ENCODE assay signal across 7 mouse cellular contexts in genomic region chr7:7130491-7131124, GRCm38 (mm10). TPM values are rescaled to one million over a fixed set of nuclear protein-coding genes. Genes with fewer than 3 reads are reported as not detected.
DNase-seq lines count a peak whose midpoint lies in the region; ATAC-seq and TF ChIP-seq lines count a peak whose summit lies in the region.
"Not testable (repeated sequence)": the region's sequence is repeated elsewhere in the genome, so short reads cannot be mapped to it uniquely, and the experiment has no call there.

No protein-coding gene starts in this region.

- peak overlapping the region; percentile 98 for H3K9ac ChIP-seq in CH12.LX (ENCODE audit: insufficient read depth, low read depth)

- peak overlapping the region; percentile 49 to 75 (median 74) for H3K4me3 ChIP-seq in CH12.LX (replicated peaks in 1 of 3; ENCODE audit: low read depth in 2 of 3, low read length in 2 of 3, poor library complexity in 1 of 3)
- H3K4me3 ChIP-seq in G1E (ENCODE audit: low read depth, low read length): peak overlapping the region; percentile 65
- not testable (repeated sequence) for H3K4me3 ChIP-seq in myocyte

- not testable (repeated sequence) for TF ChIP-seq EP300 in CH12.LX (IDR thresholded peaks at IDR 0.05; ENCODE audit: low read length)

- DNase-seq in A20 (ENCODE audit: low read depth, low spot score): peak; percentile 58
- peak; percentile 43 for DNase-seq in CH12.LX (ENCODE audit: extremely low read depth)
- not testable (repeated sequence) for DNase-seq in G1E (ENCODE audit: low spot score)
- DNase-seq in R1 (ENCODE audit: low read depth, low spot score): peak; percentile 66
- peak; percentile 86 for DNase-seq in heart, adult 11 months
- peak; percentile 15 for DNase-seq in yolk sac, embryonic 10.5 days (ENCODE audit: low spot score)

- not testable (repeated sequence) for H3ac ChIP-seq in myocyte (ENCODE audit: control insufficient read depth, insufficient read length)

- peak; percentile 59 for TF ChIP-seq POLR2A in CH12.LX (IDR thresholded peaks at IDR 0.05; ENCODE audit: low read depth, low read length)
- TF ChIP-seq POLR2A in myocyte (IDR thresholded peaks at IDR 0.05; ENCODE audit: insufficient read length, low read depth): not testable (repeated sequence)

- not testable (repeated sequence) for TF ChIP-seq CTCF in CH12.LX (conservative IDR thresholded peaks at IDR 0.05 in 1 of 2, IDR thresholded peaks at IDR 0.05 in 1 of 2; ENCODE audit: low read depth in 2 of 2, low read length in 2 of 2); G1E (IDR thresholded peaks at IDR 0.05; ENCODE audit: low read depth, low read length)

- H3K36me3 ChIP-seq in CH12.LX (replicated peaks in 1 of 2; ENCODE audit: control insufficient read depth in 1 of 2, insufficient read depth in 1 of 2, low read length in 1 of 2) (peaks cover 8 to 31% of the 10 kb centered on the region in 2 experiments), G1E (replicated peaks) (peaks cover 30% of the 10 kb centered on the region)
- not testable (repeated sequence) for H3K36me3 ChIP-seq in myocyte (ENCODE audit: control insufficient read depth, insufficient read depth)

- H3K27me3 ChIP-seq in CH12.LX (replicated peaks); G1E (ENCODE audit: insufficient read depth, low read length); myocyte (ENCODE audit: control insufficient read depth, insufficient read depth, insufficient read length): not testable (repeated sequence)

- not testable (repeated sequence) for H3K9me3 ChIP-seq in CH12.LX (replicated peaks; ENCODE audit: low read length); G1E (replicated peaks)

- H3K4me1 ChIP-seq in CH12.LX (ENCODE audit: control insufficient read depth in 1 of 2, insufficient read depth in 2 of 2) (peaks cover 9 to 28% of the 10 kb centered on the region in 2 experiments), G1E (ENCODE audit: insufficient read depth, low read depth, low read length) (peaks cover 28% of the 10 kb centered on the region)

- not testable (repeated sequence) for TF ChIP-seq RAD21 in CH12.LX (IDR thresholded peaks at IDR 0.05; ENCODE audit: low read depth, low read length)

- not testable (repeated sequence) for H3K4me2 ChIP-seq in CH12.LX (ENCODE audit: insufficient read depth, low read depth, poor library complexity, severe bottlenecking)
- H3K4me2 ChIP-seq in myocyte (ENCODE audit: low read depth): peak overlapping the region; percentile 38

- dilution Hi-C loops in CH12.LX (cut with MboI; ENCODE audit: extremely low pct_ligation_motif_present, extremely low pct_unique_long_range_greater_than_20kb, low sequenced_read_pairs): not testable (repeated sequence)

- peak overlapping the region; percentile 77 for H3K27ac ChIP-seq in CH12.LX (ENCODE audit: insufficient read depth, low read depth)

- in situ Hi-C loops in CH12.LX (cut with MboI; ENCODE audit: low pct_ligation_motif_present, low pct_unique_long_range_greater_than_20kb, low sequenced_read_pairs): not testable (repeated sequence)

- not testable (repeated sequence) for ATAC-seq in G1E (ENCODE audit: extremely low read depth, insufficient number of reproducible peaks, low FRiP score, poor library complexity, severe bottlenecking)

- not testable (repeated sequence) for H3K79me2 ChIP-seq in CH12.LX (replicated peaks; ENCODE audit: control insufficient read depth, extremely low read depth, insufficient read depth, poor library complexity, severe bottlenecking); myocyte (ENCODE audit: control insufficient read depth, insufficient read depth)

TF ChIP-seq in CH12.LX, 34 proteins besides CTCF, POLR2A, EP300 and RAD21:
- TF ChIP-seq SIN3A (IDR thresholded peaks at IDR 0.05; ENCODE audit: low read length) (peak; percentile 63), ELF1 (IDR thresholded peaks at IDR 0.05; ENCODE audit: low read depth, low read length) (peak; percentile 82), POLR2AphosphoS2 (IDR thresholded peaks at IDR 0.05; ENCODE audit: low read depth, low read length) (0 out of 2 replicates have a peak, but pooled peaks have one; percentile 25), CHD1 (IDR thresholded peaks at IDR 0.05; ENCODE audit: low read depth, low read length) (0 out of 2 replicates have a peak, but pooled peaks have one; percentile 54), TBP (conservative IDR thresholded peaks at IDR 0.05; ENCODE audit: low read depth, low read length) (0 out of 2 replicates have a peak, but pooled peaks have one; percentile 45)

RNA-seq across cellular contexts. Expression of gene Zfp773, which starts 5.9 kb away (rescaled TPM):
- 3.4 and 5.1 TPM in 2 replicates for total RNA-seq in CH12.LX (2012; rRNA removed)
- 4.3 and 4.4 TPM in 2 replicates for total RNA-seq in CH12.LX (2014; rRNA removed)
- polyA plus RNA-seq in CH12.LX (2012; ENCODE audit: insufficient read length, low read depth): 6.4 and 7.0 TPM in 2 replicates
- 10.0 and 15.4 TPM in 2 replicates for total RNA-seq in G1E (2014; fragmentation: Nextera tagmentation)
- 9.2 and 10.5 TPM in 2 replicates for total RNA-seq in G1E (2017)
- 0.16 and 0.22 TPM in 2 replicates for polyA plus RNA-seq in G1E (2012)
- 0.02 TPM for polyA plus RNA-seq in myocyte (2012; fragmentation: generic; extraction: Trizol)

RNA-seq across cellular contexts. Expression of gene Zfp954, which starts 9.3 kb away (rescaled TPM):
- total RNA-seq in CH12.LX (2012; rRNA removed) (18.1 and 19.7 TPM in 2 replicates), CH12.LX (2014; rRNA removed) (18.6 and 19.4 TPM in 2 replicates), G1E (2014; fragmentation: Nextera tagmentation) (8.5 and 15.0 TPM in 2 replicates), G1E (2017) (18.6 and 19.1 TPM in 2 replicates)
- polyA plus RNA-seq in CH12.LX (2012; ENCODE audit: insufficient read length, low read depth) (7.5 and 7.6 TPM in 2 replicates), G1E (2012) (1.9 and 3.4 TPM in 2 replicates), myocyte (2012; fragmentation: generic; extraction: Trizol) (8.9 TPM)

RNA-seq across cellular contexts. Expression of gene Zfp418, which starts 40.5 kb away (rescaled TPM):
- total RNA-seq in CH12.LX (2012; rRNA removed) (1.8 and 2.2 TPM in 2 replicates), CH12.LX (2014; rRNA removed) (0.92 and 1.3 TPM in 2 replicates), G1E (2014; fragmentation: Nextera tagmentation) (2.4 and 3.4 TPM in 2 replicates), G1E (2017) (1.9 and 2.1 TPM in 2 replicates)
- polyA plus RNA-seq in CH12.LX (2012; ENCODE audit: insufficient read length, low read depth) (0.89 and 1.2 TPM in 2 replicates), G1E (2012) (0.21 and 0.22 TPM in 2 replicates), myocyte (2012; fragmentation: generic; extraction: Trizol) (0.53 TPM)
